Mouse (Mus musculus): ENCODE data around the gene Ilf3.

- TF ChIP-seq CTCF (conservative IDR thresholded peaks at IDR 0.05; ENCODE audit: low read length), result no peak
- TF ChIP-seq POU5F1 (IDR thresholded peaks at IDR 0.05; ENCODE audit: borderline replicate concordance, low read length), result no peak
- TF ChIP-seq NANOG (IDR thresholded peaks at IDR 0.05; ENCODE audit: borderline replicate concordance, low read length), result no peak
Measured at GRCm38 (mm10) chr9:21426013-21426412, 58.3 kb downstream of the Ilf3 start.
